Mouse (Mus musculus) mouse trophoblast stem cell (cell line): ENCODE data around the gene Ror2.

Source experiments
- in situ Hi-C, 2 experiments: fragments of 300-500 bp; cut with MseI, MboI; formaldehyde crosslinking; loops; 2 replicates in 1 of 2; 3 replicates in 1 of 2; pipeline ENCODE4 v1.15.1; 2025

Ror2 gene

DNA sequence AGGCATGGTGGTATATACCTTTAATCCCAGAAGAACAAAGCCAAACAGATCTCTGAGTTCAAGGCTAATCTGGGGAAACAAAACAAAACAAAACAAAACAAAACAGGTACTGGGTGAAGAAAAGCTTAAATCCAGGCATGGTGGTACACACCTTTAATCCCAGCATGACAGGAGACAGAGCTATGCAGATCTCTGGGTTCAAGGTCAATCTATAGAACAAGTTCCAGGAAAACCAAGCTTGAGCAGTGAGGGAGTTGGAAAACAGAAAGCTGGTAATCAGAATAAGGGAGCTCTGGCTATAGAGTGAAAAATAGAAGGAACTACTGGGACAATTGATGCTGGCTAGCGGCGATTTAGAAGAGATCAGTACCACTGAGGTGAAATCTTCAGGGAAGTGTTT lies 145.6 kb downstream of the Ror2 start:
- in situ Hi-C loops, result no loop called here

DNA sequence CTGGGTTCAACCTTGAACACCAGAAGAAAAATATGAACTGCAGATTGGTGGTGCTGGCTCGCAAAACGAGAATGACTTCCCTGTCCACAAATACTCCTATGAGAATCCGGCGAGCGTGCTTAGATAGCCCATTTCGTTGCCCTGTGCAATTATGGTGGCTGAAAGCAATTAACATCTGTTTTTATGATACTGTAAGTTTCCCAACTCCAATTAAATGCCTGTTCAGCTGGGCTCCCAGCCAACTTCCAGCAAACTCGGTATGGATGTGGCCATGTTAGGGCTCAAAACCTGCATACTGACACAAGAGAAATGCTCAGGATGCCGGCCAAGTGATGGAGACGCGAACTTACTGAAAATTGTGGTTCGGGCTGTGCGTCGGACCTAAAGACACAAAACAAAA lies 155.4 kb downstream of the Ror2 start:
- in situ Hi-C loops, result no loop called here

DNA sequence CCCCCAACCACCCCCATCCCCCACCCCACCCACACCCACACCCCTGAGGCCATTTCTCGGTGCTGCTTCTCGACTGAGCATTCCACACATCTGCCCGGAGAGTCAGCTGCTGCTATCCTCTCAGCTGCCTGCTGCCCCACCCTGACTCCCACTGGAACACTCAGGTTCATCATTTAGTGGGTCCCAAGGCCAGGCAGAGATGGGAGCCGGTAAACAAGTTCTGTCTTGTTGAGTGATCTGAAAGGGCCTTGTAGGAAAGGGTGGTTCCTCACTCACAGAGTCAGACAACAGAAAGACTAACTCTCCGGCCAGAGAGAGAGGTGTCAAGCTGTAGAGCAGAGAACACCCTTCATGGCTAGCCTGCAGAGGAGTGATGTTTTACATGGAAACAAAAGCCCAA lies 155.9 kb downstream of the Ror2 start:
- in situ Hi-C loops, result no loop called here

DNA sequence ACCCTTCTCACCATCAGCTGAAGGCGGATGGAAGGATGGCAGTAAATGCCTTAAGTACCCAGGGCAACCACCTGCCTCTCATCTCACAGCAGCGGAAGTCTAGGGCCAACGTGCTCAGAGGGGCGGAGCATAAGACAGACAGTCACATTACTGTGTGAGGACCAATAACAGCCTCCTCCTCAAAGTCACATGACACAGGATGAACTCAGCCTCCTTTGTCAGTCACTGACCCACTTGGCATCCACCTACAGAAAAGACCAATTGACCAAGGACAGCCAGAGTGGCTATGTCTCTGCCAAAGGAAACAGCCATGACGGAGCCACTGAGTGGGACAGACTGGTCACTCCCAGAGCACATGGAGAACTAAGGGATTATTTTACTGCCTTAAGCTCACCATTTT lies 160.3 kb downstream of the Ror2 start:
- in situ Hi-C loops, result no loop called here

DNA sequence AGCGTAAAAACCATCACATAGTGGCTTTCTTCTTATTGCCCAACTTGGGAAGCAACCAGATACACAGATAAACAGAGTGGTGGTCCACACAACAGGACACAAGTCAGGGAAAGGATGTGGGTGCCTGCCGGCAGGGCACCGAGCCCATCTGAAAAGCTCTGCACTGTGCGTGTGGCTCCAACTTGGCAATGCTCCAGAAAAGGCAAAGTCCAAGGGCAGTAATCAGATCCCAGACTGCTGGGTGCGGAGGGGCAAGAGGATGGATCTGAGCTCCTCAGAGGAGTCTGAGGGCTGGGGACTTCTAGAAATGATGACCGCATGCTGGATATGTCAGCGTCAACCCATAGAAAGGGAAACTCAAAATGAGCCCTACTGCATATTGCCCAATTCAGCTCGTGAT lies 163.8 kb downstream of the Ror2 start:
- in situ Hi-C loops, result loop anchor here (5.0 kb wide), 2 partner anchors 165 to 180 kb away; partner anchors contain the start of gene Ror2 (in 1 of the 2)

DNA sequence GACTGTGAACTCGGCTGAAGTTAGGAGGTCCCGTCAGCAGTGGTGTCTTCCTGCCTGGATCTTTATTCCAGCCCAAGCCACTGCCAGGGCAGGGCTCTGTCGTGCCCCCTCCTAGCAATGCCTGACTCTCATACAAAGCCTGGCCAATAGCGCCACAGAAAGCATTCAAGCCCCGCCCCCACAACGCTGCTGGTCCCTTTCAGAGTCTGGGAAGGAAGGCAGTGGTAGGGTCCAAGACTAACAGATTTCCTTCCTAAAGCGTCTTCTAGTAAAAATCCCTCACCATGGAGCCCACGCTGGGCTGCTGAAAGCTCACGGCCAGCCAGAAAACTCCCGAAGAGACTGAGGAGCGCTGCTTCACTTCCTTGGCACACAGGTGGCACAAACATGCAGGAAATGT lies 165.0 kb downstream of the Ror2 start:
- in situ Hi-C loops, result loop anchor here (5.0 kb wide), 2 partner anchors 166 to 181 kb away; partner anchors contain the start of gene Ror2 (in 1 of the 2)

DNA sequence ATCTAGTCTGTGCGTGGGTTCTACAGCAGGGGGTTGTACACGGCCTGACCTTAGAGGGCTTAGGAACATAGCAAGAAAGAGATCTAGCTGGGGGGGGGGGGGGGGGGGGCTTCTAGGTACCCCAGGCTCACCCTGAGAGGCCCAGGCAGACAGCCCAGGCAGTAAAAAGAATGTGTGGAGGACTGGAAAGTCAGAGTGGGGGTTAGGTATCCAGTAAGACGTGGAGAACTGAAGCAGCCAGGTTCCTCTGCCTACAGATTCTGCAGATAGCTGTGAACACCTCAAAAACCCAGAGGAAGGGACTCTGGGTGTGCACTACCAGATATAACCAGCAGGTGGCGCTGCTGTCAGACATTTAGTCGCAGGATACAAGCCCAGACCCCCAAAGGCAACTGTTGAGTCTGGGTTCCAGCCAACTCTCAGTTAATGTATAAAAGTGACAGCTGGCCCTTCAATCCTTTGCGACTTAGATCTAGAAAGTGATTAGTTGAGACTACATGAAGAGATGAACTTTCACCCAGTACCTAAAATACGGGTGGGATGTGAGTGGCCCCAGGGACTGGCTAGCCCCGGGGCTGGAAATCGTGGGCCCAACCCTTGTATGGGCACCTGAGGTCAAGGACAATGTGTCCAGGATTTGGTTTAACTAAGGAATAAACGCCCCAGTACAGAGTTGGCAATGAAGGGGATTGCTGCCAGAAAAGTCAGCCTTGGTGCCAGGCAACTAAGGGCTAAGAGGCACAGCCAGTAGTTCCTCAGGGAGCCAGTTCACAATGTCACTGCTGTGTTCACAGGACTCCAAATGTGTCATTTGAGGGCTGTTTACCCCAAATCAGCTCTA lies 166.1 kb downstream of the Ror2 start:
- in situ Hi-C loops, result loop anchor here (5.0 kb wide), 2 partner anchors 167 to 182 kb away; partner anchors contain the start of gene Ror2 (in 1 of the 2)

DNA sequence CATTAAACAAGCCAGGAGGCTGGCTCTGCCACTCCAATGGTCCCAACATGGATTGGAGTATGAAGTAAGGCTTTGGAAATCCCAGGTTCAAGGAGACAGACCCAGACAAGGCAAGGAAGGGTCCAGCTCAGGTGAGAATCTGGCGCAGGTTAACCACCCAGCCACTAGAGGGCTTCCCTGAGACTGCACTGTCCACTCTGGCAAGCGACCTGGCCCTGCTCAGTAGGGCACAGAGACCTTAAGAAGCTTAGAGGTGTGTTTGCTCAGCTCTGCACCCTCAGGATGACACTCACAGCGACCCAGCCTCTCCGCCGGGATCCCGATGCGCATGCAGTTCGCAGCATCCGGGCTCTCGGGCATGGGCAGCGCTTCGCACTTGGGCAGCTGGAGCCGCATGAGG lies 167.5 kb downstream of the Ror2 start:
- in situ Hi-C loops, result no loop called here

DNA sequence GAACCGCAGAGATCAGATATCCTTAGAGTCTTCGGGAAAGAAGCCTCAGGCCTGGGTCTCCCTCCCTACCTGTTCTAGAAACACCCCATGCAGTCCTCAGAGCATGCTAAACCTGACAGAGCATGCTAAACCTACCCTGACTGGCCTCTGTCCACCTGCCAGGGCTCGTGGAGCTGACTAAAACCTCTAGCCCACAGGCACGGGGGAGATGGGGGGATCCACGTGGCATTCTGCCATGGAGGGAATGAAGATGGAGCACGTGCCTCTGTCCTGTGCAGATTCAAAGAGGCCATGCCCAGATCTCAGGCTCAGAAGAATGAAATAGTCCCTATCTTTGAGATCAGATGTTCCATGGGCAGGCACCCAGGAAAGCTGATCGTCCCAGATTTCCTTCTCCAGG lies 168.0 kb downstream of the Ror2 start:
- in situ Hi-C loops, result no loop called here

DNA sequence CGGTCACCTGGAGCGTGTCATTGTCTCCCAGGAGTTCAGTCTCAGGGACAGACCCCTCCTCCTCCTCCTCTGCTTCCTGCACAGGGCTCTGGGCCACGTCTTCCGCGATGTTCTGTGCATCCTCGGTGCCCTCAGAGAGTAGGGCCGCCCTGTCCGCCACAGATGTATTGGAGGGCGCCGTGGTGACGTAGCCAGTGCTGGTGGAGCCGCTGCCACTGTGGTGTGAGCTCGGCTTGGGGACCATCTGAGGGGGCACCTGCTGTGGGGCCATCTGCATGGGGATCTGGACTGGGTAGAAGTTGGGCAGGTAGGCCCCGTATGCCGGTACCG lies 175.7 kb downstream of the Ror2 start:
- in situ Hi-C loops, result no loop called here

DNA sequence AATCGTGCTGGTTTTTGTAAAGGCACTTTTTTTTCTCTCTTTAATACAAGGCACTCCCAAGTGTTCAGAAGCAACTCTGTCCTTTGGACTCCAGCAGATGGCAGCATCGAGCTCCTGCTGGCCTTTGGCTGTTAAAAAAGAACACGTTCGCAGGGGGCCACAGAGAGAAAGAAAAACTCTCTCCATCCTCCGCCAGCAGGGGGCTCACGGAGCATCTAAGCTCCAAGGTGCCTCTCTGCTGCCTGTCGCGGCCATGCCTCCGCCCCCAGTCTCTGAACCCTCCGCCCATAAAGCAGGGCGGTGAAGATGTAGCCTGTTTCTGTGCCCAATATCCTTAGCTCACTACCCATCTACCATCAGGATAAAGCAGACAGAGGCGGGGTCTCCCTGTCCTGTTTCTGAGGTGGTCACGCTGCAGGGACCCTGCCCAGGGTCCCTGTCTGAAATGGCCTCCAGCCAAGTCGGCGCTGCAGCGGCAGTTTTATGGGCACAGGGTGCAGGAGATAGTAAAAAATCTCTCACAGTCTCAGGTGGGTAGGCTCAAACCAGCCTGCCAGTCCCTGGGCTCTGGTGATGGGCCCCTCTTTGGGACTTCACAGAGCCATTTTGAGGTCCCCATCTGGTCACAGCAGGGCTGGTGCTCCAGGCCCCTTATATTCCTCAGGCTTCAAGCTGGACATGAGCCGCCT lies 176.2 kb downstream of the Ror2 start:
- in situ Hi-C loops, result no loop called here

DNA sequence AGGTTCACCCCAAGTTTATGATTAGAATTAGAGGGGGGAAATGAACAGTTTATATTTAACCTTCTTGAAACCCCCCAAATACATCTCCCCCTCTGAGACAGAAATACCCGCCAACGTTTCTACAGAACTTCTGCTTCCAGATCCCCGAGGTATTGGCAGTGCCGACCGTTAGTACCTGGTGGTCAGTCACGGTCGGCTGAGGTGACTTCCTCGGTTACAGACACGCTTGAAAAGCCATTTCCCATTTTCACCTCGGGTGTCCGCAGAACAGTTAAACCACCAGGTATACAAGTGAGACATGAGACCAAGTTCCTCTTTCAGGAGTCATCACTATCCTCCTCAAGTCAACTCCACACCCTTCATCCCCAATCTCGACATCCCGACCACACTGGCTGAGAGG lies 179.2 kb downstream of the Ror2 start:
- in situ Hi-C loops, result no loop called here

DNA sequence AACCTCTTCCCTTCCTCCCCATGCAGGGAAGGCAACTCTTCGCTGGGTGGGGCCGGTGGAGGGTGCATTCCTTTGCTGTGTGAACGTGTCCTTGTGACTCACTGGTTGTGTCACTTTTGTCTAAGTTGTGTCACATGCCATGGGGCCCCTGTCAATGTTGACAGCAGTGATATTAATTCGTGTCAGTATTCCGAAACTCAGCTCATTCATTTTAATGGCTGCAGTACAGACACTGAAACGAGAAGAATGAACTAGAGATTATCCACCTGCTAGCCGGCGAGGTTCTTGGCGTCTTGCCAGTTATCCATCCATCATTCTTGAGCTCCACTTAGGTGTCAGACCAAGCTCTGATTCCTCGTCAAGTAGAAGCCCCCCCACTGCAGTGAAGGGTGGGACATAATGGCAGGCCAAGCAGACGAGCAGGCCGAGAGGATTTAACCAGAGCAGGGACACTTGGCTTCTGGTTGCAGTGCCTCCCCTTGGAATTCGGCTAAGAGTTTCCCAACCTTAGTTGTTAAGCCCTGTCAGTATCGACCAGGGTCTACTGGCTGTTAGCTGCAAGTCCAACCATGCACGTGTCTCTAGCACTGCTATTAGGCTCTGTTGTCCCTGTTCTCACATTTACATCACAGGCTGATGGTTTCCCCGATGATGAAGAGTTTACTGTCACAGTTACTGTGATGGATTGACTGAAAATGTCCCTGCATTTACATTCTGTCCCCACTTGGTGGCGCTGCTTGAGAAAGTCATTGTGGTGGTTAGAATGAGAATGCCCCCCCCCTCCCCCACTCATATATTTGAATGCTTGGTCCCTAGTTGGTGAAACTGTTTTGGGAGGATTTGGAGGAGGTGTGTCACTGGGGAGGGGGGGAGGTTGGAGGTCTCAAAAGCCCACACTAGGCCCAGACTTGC lies 185.9 kb downstream of the Ror2 start:
- in situ Hi-C loops, result loop anchor here (10.0 kb wide), 3 partner anchors 85 to 445 kb away; no protein-coding TSS in a partner anchor

DNA sequence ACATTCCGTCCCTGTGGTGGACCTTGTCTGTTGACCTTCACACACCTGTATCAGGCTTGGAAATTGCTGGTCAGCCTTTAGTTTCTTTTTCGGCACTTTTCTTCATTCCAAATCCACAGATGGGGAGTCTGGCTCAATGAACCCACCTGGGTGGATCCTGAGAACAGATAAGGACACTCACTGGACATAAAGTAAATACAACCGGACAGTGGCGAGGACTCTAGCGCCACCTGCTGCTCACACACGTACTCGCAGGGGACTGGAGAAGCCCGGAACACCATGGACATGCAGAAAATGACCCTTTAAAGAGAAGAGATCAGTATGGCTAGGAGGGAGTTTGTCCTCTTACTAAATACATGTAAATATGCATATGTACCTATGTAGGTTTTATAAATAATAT lies 189.3 kb downstream of the Ror2 start:
- in situ Hi-C loops, result loop anchor here (10.0 kb wide), 3 partner anchors 82 to 442 kb away; no protein-coding TSS in a partner anchor

DNA sequence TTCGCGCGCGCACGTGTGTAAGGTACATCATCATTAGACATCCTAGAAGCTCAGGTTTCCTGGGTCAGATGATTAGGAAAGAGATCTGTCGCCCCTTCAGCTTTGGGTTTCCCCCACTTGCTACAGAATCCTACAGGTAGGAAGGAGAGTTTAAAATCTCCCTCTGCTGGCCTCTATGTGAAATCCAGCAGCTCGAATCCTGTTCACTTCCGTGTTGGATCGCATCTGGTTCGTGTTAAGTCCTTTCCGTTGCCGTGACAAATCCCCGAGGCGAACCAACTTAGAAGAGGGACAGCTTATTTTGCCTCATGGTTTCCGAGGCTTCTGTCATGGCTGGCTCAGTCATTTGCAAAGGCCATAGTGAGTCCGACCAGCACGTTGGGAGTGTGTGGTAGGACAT lies 190.7 kb downstream of the Ror2 start:
- in situ Hi-C loops, result loop anchor here (10.0 kb wide), 3 partner anchors 80 to 440 kb away; no protein-coding TSS in a partner anchor

DNA sequence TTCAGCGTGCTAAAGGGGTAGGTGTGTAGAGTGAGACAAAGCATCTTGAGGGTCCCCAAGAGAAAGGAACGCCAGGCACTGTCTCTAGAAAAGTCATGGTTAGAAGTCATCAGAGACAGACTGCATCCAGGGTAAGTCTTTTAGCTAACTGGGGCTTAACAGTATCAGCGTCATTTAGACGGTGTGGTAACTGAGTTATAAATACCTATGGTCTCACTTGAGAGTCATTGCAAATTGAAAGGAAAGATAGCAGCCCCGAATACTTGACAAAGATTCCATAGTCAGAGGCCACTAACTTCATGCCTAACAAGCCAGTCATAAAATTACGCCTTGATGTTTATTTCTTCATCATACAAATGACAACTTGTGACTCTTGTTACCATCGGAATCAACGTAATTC lies 191.3 kb downstream of the Ror2 start:
- in situ Hi-C loops, result loop anchor here (10.0 kb wide), 3 partner anchors 80 to 440 kb away; no protein-coding TSS in a partner anchor

DNA sequence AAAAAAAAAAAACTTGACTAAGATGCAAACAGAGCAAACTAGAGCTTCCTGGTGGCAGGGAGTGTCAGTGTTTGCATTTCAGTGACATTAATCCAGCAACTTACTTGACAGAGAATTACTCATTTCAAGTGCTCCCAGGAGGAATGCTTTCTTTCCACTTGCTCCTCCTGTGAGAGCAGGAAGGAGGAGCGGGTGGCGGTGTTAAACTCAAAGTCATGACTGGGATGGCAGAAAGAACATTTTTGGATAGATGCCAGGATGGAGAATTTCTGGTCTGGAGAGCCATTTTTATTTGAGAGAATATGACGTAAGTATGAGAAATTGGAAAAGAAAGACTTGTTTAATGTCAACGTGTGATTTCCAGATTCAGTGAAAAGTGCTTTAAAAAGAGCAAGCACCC lies 192.5 kb downstream of the Ror2 start:
- in situ Hi-C loops, result loop anchor here (10.0 kb wide), 3 partner anchors 79 to 439 kb away; no protein-coding TSS in a partner anchor

DNA sequence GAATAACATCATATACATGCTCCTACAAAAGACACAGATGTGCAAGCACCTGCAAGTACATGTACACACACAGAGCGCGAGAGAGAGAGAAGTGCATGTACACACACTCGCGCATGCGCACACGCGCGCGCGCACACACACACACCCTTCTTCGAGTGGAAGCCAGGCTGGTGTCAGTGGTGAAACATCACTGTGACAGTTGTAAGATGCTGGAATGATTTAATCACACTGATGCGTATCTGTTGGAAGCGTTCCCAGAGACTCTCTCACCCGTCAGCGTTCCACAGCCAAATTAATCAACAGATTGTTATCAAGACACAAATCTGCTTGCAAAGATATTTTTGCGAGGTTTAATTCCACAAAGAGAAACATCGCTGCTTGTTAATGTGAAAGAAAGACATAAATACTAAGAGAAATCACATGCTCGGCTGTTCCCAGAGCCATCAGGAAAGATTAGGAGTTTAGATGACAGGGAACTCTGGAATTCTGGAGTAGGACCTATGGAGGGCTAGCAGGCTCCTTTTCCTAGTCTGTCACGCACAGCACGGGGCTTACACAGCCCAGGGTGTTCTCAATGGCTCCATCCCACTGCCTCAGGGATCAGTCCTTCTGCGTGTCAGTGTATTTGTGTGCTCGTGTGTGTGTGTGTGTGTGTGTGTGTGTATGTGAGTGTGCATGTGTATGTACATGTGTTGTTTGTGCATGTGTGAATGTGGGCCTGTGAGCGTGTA lies 199.2 kb downstream of the Ror2 start:
- in situ Hi-C loops, result no loop called here

DNA sequence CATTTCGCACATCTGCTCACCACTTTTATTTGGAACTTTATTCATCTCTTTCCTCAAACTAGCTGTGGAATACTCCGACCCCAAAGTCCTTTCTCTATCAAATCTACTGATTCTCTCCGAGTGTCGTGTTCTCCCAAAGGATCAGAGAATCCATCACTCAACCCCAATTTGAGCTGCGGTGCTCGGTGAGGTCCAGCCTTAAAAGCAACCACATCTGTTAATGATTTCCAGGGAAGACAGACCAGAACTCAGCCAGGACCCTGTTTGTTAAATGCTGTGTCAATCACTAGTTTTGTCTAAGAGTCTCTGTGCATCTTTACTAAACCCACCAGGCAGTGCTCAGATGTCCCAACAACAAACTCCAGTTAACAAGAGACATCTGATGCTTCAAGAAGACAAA lies 204.1 kb downstream of the Ror2 start:
- in situ Hi-C loops, result no loop called here

DNA sequence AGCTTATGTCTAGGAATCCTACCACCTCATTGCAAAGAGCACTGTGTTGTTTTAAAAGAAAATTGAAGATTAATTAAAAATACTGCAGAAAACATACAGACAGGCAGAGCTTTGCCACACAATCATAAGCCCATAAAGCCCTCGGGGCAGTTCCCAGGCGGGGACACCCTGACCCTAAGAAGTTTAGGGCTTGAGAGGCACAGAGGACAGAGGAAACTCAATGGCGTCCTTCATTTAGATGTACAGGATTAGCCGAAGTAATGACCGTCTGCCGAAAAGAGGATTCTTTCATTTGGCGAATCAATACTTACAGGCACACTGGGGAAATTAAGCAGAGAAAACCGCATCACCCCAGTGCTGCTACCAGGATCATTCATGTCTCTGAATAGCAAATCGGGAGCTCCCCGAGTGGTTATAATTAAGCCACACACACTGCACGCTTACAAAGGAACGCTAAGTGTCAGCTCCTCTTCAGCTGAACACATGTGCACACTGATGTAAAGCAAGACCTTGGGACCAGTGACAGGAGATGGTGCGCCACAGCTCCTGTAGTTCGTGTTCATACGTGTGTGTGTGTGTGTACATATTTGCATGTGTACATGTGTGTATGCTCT lies 208.1 kb downstream of the Ror2 start:
- in situ Hi-C loops, result no loop called here

DNA sequence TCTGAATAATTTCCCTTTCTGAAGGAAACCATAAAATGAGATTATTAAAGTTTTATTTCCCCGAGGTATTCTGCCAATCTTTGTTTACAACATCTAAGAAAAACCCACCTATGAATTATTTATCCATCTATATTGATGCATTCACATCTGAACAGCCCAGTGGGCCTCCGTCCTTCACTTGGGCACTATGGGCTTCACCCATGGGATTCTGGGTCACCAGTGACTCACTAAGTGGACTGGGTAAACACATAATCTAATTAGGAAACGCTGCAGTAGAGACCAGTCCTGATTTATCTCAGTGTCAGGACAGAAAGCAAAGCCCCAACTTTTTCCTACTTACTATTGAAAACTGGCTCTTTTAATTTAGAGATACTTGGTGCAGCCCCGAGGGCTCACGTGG lies 210.9 kb downstream of the Ror2 start:
- in situ Hi-C loops, result no loop called here
